Mouse (Mus musculus) intestine, postnatal 0 days (tissue): ENCODE results near the gene Msi2. TPM values are rescaled to one million over a fixed set of nuclear protein-coding genes. Genes with fewer than 3 reads are reported as not detected.

Experiments
- ATAC-seq: fragments of 200-750 bp; cut with Nextera tagmentation; 2 replicates; pipeline ENCODE4 v1.8.0; 2017; ENCODE audit warnings: mild to moderate bottlenecking, moderate TSS enrichment, moderate library complexity
- H3K27ac ChIP-seq: fragments of 300-500 bp; sonication (generic); 2 replicates; pipeline ENCODE4 v1.5.1; 2014; ENCODE audit warnings: mild to moderate bottlenecking, low read depth, low read length, moderate library complexity
- H3K27me3 ChIP-seq: fragments of 300-500 bp; sonication (generic); replicated peaks from 2 replicates; pipeline ENCODE4 v1.6.1; 2014; ENCODE audit warnings: low read length, mixed read lengths; ENCODE audit not compliant: control insufficient read depth, insufficient read depth
- H3K36me3 ChIP-seq: fragments of 300-500 bp; sonication (generic); 2 replicates; pipeline ENCODE4 v1.6.1; 2014; ENCODE audit warnings: mild to moderate bottlenecking, moderate library complexity; ENCODE audit not compliant: control insufficient read depth, insufficient read depth
- H3K4me1 ChIP-seq: fragments of 300-500 bp; sonication (generic); replicated peaks from 2 replicates; pipeline ENCODE4 v1.6.1; 2014; ENCODE audit warnings: antibody characterized with exemption, low read length, mixed read lengths; ENCODE audit not compliant: control insufficient read depth, insufficient read depth
- H3K4me2 ChIP-seq: fragments of 300-500 bp; sonication (generic); replicated peaks from 2 replicates; pipeline ENCODE4 v1.6.1; 2014; ENCODE audit warnings: low read depth, mild to moderate bottlenecking, moderate library complexity
- H3K4me3 ChIP-seq: fragments of 300-500 bp; sonication (generic); 2 replicates; pipeline ENCODE4 v1.5.1; 2014; ENCODE audit warnings: low read depth, low read length
- H3K9ac ChIP-seq: fragments of 300-500 bp; sonication (generic); 2 replicates; pipeline ENCODE4 v1.6.1; 2014; ENCODE audit warnings: mild to moderate bottlenecking, low read depth, low read length
- H3K9me3 ChIP-seq: fragments of 300-500 bp; sonication (generic); 2 replicates; pipeline ENCODE4 v1.6.1; 2016; ENCODE audit warnings: mixed run types; ENCODE audit not compliant: control insufficient read depth
- CTCF ChIP-seq: sonication (generic); IDR thresholded peaks from 2 replicates; pipeline ENCODE4 v1.5.1; 2016; ENCODE audit warnings: low read depth, mild to moderate bottlenecking, control low read depth, antibody characterized with exemption, moderate library complexity
- WGBS: fragments of 180-500 bp; shearing (Covaris S2); extraction: QIAGEN DNeasy Blood & Tissue Kit; methylation state at CpG from one replicate; pipeline ENCODE4 v1.1.7; 2014; 5-methylcytosine and 5-hydroxymethylcytosine counted together
- polyA plus RNA-seq: library from polyadenylated mRNA; unstranded; fragments of >200 nt; fragmentation: Nextera tagmentation; extraction: Ambion mirVana; gene quantifications from 2 replicates; pipeline ENCODE4 v1.2.1, GENCODE M21; 2015

Gene Msi2
- polyA plus RNA-seq, 1 experiment from 2014 or later, result 7.5 TPM

- Histone ChIP-seq H3K9ac (no peak overlapping the region), H3K27ac (no peak overlapping the region), H3K36me3 (peaks cover 2% of the 10 kb centered on the region; the same call in 1 of the 2 replicates), H3K4me3 (no peak overlapping the region), H3K27me3 (no peaks in the 10 kb centered on the region), H3K4me1 (peaks cover 8% of the 10 kb centered on the region), H3K9me3 (no peaks in the 10 kb centered on the region), H3K4me2 (no peak overlapping the region)
- WGBS, result 62% methylated on average over 13 of the region's 13 CpGs
- no peak for ATAC-seq
- no peak for TF ChIP-seq CTCF
Measured at GRCm38 (mm10) chr11:88594804-88595611, 123.3 kb downstream of the Msi2 start.

GRCm38 (mm10) chr11:88594010-88594409 lies 124.3 kb downstream of the Msi2 start:
- Histone ChIP-seq H3K4me3 (no peak overlapping the region), H3K4me2 (no peak overlapping the region), H3K9me3 (no peaks in the 10 kb centered on the region), H3K27me3 (no peaks in the 10 kb centered on the region), H3K27ac (no peak overlapping the region), H3K36me3 (peaks cover 11% of the 10 kb centered on the region; the same call in 1 of the 2 replicates), H3K4me1 (no peaks in the 10 kb centered on the region; the same call in 1 of the 2 replicates), H3K9ac (no peak overlapping the region)
- no peak for TF ChIP-seq CTCF
- 35% methylated on average over 8 of the region's 8 CpGs for WGBS
- ATAC-seq, result no peak

DNA sequence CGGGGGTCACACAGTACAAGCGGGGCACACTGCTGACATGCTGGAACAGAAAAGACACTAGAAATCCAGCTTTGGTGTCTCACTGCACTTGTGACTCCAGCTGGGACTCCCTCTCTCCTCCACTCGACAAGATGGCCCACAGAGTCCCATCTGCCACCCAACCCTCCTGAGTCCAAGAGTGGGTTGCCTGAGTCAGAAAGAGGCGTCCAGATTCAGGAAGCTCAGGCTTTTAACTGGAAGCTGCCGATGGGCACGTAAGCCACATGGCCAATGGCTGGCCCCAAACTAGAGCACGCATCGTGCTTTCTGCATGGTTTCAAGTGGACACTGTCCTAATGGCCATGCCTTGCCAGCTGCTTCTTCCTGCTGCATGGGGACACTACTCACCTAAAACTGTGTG lies 126.2 kb downstream of the Msi2 start:
- Histone ChIP-seq H3K9ac (no peak overlapping the region), H3K36me3 (peaks cover 18% of the 10 kb centered on the region; the same call in 1 of the 2 replicates), H3K4me1 (no peaks in the 10 kb centered on the region), H3K4me3 (no peak overlapping the region), H3K9me3 (no peaks in the 10 kb centered on the region), H3K27ac (no peak overlapping the region), H3K27me3 (no peaks in the 10 kb centered on the region), H3K4me2 (no peak overlapping the region)
- 91% methylated on average over 8 of the region's 8 CpGs for WGBS
- TF ChIP-seq CTCF, result no peak
- no peak for ATAC-seq

GRCm38 (mm10) chr11:88590647-88591046 lies 127.7 kb downstream of the Msi2 start:
- no peak for ATAC-seq
- H3K9me3 ChIP-seq, result no peaks in the 10 kb centered on the region
- TF ChIP-seq CTCF, result no peak
- no peak overlapping the region for H3K4me2 ChIP-seq
- WGBS, result 72% methylated on average over 5 of the region's 5 CpGs
- peaks cover 18% of the 10 kb centered on the region; the same call in 1 of the 2 replicates for H3K36me3 ChIP-seq
- H3K4me3 ChIP-seq, result no peak overlapping the region
- no peak overlapping the region for H3K9ac ChIP-seq
- no peak overlapping the region for H3K27ac ChIP-seq
- no peaks in the 10 kb centered on the region for H3K4me1 ChIP-seq
- no peaks in the 10 kb centered on the region for H3K27me3 ChIP-seq

DNA sequence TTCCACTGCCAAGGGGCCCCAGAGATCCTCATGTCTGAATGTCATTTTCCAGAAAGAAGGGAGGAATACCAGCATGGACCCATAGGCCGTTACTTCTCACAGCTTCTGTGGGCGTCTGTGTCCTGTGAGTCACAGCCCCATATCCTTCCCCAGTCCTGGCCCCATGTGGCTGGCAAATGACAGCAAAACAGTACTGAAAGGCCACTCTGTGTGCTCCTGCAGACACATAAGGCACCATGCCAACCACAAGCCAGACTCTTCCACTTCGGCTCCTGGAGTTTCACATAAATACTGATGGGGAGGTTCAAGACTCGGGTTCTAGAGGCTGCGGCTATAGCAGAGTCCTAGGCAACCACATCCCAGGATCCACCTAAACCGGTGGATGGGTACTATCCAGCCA lies 128.7 kb downstream of the Msi2 start:
- no peak for ATAC-seq
- no peaks in the 10 kb centered on the region for H3K9me3 ChIP-seq
- H3K27me3 ChIP-seq, result no peaks in the 10 kb centered on the region
- no peak for TF ChIP-seq CTCF
- no peak overlapping the region for H3K9ac ChIP-seq
- peaks cover 18% of the 10 kb centered on the region; the same call in 1 of the 2 replicates for H3K36me3 ChIP-seq
- H3K4me2 ChIP-seq, result no peak overlapping the region
- H3K4me1 ChIP-seq, result no peaks in the 10 kb centered on the region; the same call in 1 of the 2 replicates
- WGBS, result 86% methylated on average over 6 of the region's 6 CpGs
- H3K4me3 ChIP-seq, result no peak overlapping the region
- no peak overlapping the region for H3K27ac ChIP-seq

DNA sequence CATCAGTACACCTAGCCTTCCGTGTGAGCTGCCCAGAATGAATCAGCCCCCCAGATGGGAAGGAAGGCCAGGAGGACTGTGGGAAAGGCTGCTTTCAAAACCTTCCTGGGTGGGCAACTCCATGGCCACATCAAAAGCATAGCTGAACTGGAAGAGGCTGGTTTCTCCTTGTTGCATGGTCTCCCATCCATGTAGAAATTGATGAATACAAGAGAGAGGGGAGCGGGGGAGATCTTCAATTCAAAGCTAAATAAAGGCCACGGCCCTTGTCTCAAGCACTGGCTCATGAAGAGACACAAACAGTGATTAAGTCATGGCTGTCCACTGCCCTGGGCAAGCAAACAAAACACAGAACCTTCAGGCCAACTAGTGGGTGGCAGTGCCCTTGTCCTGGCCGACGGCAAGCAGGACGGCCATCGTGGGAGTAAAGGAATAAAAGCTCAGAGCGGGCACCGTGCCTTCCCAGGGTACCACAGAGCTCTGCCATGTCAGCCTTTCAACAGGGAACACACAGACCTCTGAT lies 129.6 kb downstream of the Msi2 start:
- no peak for ATAC-seq
- Histone ChIP-seq H3K4me3 (no peak overlapping the region), H3K4me1 (no peaks in the 10 kb centered on the region; the same call in 1 of the 2 replicates), H3K9ac (no peak overlapping the region), H3K9me3 (no peaks in the 10 kb centered on the region), H3K27me3 (no peaks in the 10 kb centered on the region), H3K36me3 (peaks cover 18% of the 10 kb centered on the region; the same call in 1 of the 2 replicates), H3K4me2 (no peak overlapping the region), H3K27ac (no peak overlapping the region)
- WGBS, result 86% methylated on average over 9 of the region's 9 CpGs
- no peak for TF ChIP-seq CTCF
